Mouse (Mus musculus): ENCODE results near the gene Map2k4. TPM values are rescaled to one million over a fixed set of nuclear protein-coding genes. Genes with fewer than 3 reads are reported as not detected.

Map2k4 gene
- polyA plus RNA-seq, 1 experiment from 2014 or later, result 66.5 TPM

GRCm38 (mm10) chr11:65768445-65768844, 19.7 kb downstream of the Map2k4 start:
- no peaks in the 10 kb centered on the region for H3K27me3 ChIP-seq (replicated peaks; ENCODE audit: low read depth, poor library complexity, severe bottlenecking)
- H3K9me3 ChIP-seq, result no peaks in the 10 kb centered on the region
- no peaks in the 10 kb centered on the region for H3K36me3 ChIP-seq (replicated peaks)
- H3K27ac ChIP-seq (replicated peaks), result no peak overlapping the region
- H3K4me1 ChIP-seq, result 0 out of 2 replicates have a peak, but pooled peaks cover under 1% of the 10 kb centered on the region
- no peak for DNase-seq (ENCODE audit: low spot score)
- no peak overlapping the region for H3K4me3 ChIP-seq

- Histone ChIP-seq H3K36me3 (replicated peaks) (no peaks in the 10 kb centered on the region), H3K4me1 (0 out of 2 replicates have a peak, but pooled peaks cover 3% of the 10 kb centered on the region), H3K4me3 (no peak overlapping the region), H3K27ac (replicated peaks) (no peak overlapping the region), H3K27me3 (replicated peaks; ENCODE audit: low read depth, poor library complexity, severe bottlenecking) (no peaks in the 10 kb centered on the region), H3K9me3 (no peaks in the 10 kb centered on the region)
- DNase-seq (ENCODE audit: low spot score), result no peak
- 95% methylated on average over 2 of the region's 2 CpGs for WGBS
Measured at GRCm38 (mm10) chr11:65760912-65761311, 27.2 kb downstream of the Map2k4 start.

GRCm38 (mm10) chr11:65759350-65759749, 28.7 kb downstream of the Map2k4 start:
- Histone ChIP-seq H3K27me3 (replicated peaks; ENCODE audit: low read depth, poor library complexity, severe bottlenecking) (no peaks in the 10 kb centered on the region), H3K36me3 (replicated peaks) (peaks cover 7% of the 10 kb centered on the region), H3K9me3 (no peaks in the 10 kb centered on the region), H3K4me3 (no peak overlapping the region), H3K27ac (replicated peaks) (no peak overlapping the region), H3K4me1 (0 out of 2 replicates have a peak, but pooled peaks cover 3% of the 10 kb centered on the region)
- no peak for DNase-seq (ENCODE audit: low spot score)
- WGBS, result 80% methylated on average over 1 of the region's 1 CpGs

GRCm38 (mm10) chr11:65754161-65754560, 33.9 kb downstream of the Map2k4 start:
- Histone ChIP-seq H3K4me3 (no peak overlapping the region), H3K4me1 (0 out of 2 replicates have a peak, but pooled peaks cover 3% of the 10 kb centered on the region), H3K27me3 (replicated peaks; ENCODE audit: low read depth, poor library complexity, severe bottlenecking) (no peaks in the 10 kb centered on the region), H3K36me3 (replicated peaks) (peaks cover 10% of the 10 kb centered on the region), H3K27ac (replicated peaks) (no peak overlapping the region), H3K9me3 (no peaks in the 10 kb centered on the region)
- DNase-seq (ENCODE audit: low spot score), result no peak
- 87% methylated on average over 4 of the region's 4 CpGs for WGBS

GRCm38 (mm10) chr11:65753593-65753992, 34.5 kb downstream of the Map2k4 start:
- WGBS, result 95% methylated on average over 2 of the region's 2 CpGs
- Histone ChIP-seq H3K27me3 (replicated peaks; ENCODE audit: low read depth, poor library complexity, severe bottlenecking) (no peaks in the 10 kb centered on the region), H3K4me1 (0 out of 2 replicates have a peak, but pooled peaks cover 3% of the 10 kb centered on the region), H3K4me3 (no peak overlapping the region), H3K27ac (replicated peaks) (no peak overlapping the region), H3K36me3 (replicated peaks) (peaks cover 10% of the 10 kb centered on the region), H3K9me3 (no peaks in the 10 kb centered on the region)
- no peak for DNase-seq (ENCODE audit: low spot score)

GRCm38 (mm10) chr11:65750546-65750945, 37.6 kb downstream of the Map2k4 start:
- Histone ChIP-seq H3K27ac (replicated peaks) (no peak overlapping the region), H3K9me3 (no peaks in the 10 kb centered on the region), H3K27me3 (replicated peaks; ENCODE audit: low read depth, poor library complexity, severe bottlenecking) (no peaks in the 10 kb centered on the region), H3K36me3 (replicated peaks) (peaks cover 14% of the 10 kb centered on the region), H3K4me1 (0 out of 2 replicates have a peak, but pooled peaks cover 2% of the 10 kb centered on the region), H3K4me3 (no peak overlapping the region)
- no peak for DNase-seq (ENCODE audit: low spot score)
- WGBS, result 92% methylated on average over 3 of the region's 3 CpGs

GRCm38 (mm10) chr11:65747433-65747832, 40.7 kb downstream of the Map2k4 start:
- H3K9me3 ChIP-seq, result no peaks in the 10 kb centered on the region
- H3K4me1 ChIP-seq, result 0 out of 2 replicates have a peak, but pooled peaks cover 2% of the 10 kb centered on the region
- no peak overlapping the region for H3K4me3 ChIP-seq
- peaks cover 13% of the 10 kb centered on the region for H3K36me3 ChIP-seq (replicated peaks)
- no peak for DNase-seq (ENCODE audit: low spot score)
- no peak overlapping the region for H3K27ac ChIP-seq (replicated peaks)
- H3K27me3 ChIP-seq (replicated peaks; ENCODE audit: low read depth, poor library complexity, severe bottlenecking), result no peaks in the 10 kb centered on the region

- 0 out of 2 replicates have a peak, but pooled peaks cover 2% of the 10 kb centered on the region for H3K4me1 ChIP-seq
- DNase-seq (ENCODE audit: low spot score), result no peak
- H3K4me3 ChIP-seq, result no peak overlapping the region
- peaks cover 19% of the 10 kb centered on the region for H3K36me3 ChIP-seq (replicated peaks)
- 89% methylated on average over 8 of the region's 8 CpGs for WGBS
- no peak overlapping the region for H3K27ac ChIP-seq (replicated peaks)
- H3K9me3 ChIP-seq, result no peaks in the 10 kb centered on the region
- no peaks in the 10 kb centered on the region for H3K27me3 ChIP-seq (replicated peaks; ENCODE audit: low read depth, poor library complexity, severe bottlenecking)
Measured at GRCm38 (mm10) chr11:65745707-65746333, 42.3 kb downstream of the Map2k4 start.

- Histone ChIP-seq H3K4me3 (no peak overlapping the region), H3K4me1 (0 out of 2 replicates have a peak, but pooled peaks cover 2% of the 10 kb centered on the region), H3K9me3 (no peaks in the 10 kb centered on the region), H3K36me3 (replicated peaks) (peaks cover 20% of the 10 kb centered on the region), H3K27me3 (replicated peaks; ENCODE audit: low read depth, poor library complexity, severe bottlenecking) (no peaks in the 10 kb centered on the region), H3K27ac (replicated peaks) (no peak overlapping the region)
- DNase-seq (ENCODE audit: low spot score), result no peak
- WGBS, result 92% methylated on average over 3 of the region's 3 CpGs
Measured at GRCm38 (mm10) chr11:65743866-65744265, 44.2 kb downstream of the Map2k4 start.

- WGBS, result 93% methylated on average over 5 of the region's 5 CpGs
- Histone ChIP-seq H3K4me1 (0 out of 2 replicates have a peak, but pooled peaks cover under 1% of the 10 kb centered on the region), H3K9me3 (no peaks in the 10 kb centered on the region), H3K4me3 (no peak overlapping the region), H3K27me3 (replicated peaks; ENCODE audit: low read depth, poor library complexity, severe bottlenecking) (no peaks in the 10 kb centered on the region), H3K27ac (replicated peaks) (no peak overlapping the region), H3K36me3 (replicated peaks) (peaks cover 16% of the 10 kb centered on the region)
- DNase-seq (ENCODE audit: low spot score), result no peak
Measured at GRCm38 (mm10) chr11:65740811-65741210, 47.3 kb downstream of the Map2k4 start.

GRCm38 (mm10) chr11:65740390-65740789, 47.7 kb downstream of the Map2k4 start:
- no peaks in the 10 kb centered on the region for H3K4me1 ChIP-seq
- no peak for DNase-seq (ENCODE audit: low spot score)
- 84% methylated on average over 2 of the region's 2 CpGs for WGBS
- H3K27ac ChIP-seq (replicated peaks), result no peak overlapping the region
- H3K36me3 ChIP-seq (replicated peaks), result peaks cover 16% of the 10 kb centered on the region
- no peaks in the 10 kb centered on the region for H3K9me3 ChIP-seq
- H3K4me3 ChIP-seq, result no peak overlapping the region
- H3K27me3 ChIP-seq (replicated peaks; ENCODE audit: low read depth, poor library complexity, severe bottlenecking), result no peaks in the 10 kb centered on the region

- Histone ChIP-seq H3K4me1 (no peaks in the 10 kb centered on the region), H3K27me3 (replicated peaks; ENCODE audit: low read depth, poor library complexity, severe bottlenecking) (no peaks in the 10 kb centered on the region), H3K4me3 (no peak overlapping the region), H3K9me3 (no peaks in the 10 kb centered on the region), H3K36me3 (replicated peaks) (peaks cover 19% of the 10 kb centered on the region), H3K27ac (replicated peaks) (no peak overlapping the region)
- no peak for DNase-seq (ENCODE audit: low spot score)
Measured at GRCm38 (mm10) chr11:65739880-65740279, 48.2 kb downstream of the Map2k4 start.

GRCm38 (mm10) chr11:65734656-65735055, 53.4 kb downstream of the Map2k4 start:
- Histone ChIP-seq H3K27me3 (replicated peaks; ENCODE audit: low read depth, poor library complexity, severe bottlenecking) (no peaks in the 10 kb centered on the region), H3K36me3 (replicated peaks) (peaks cover 18% of the 10 kb centered on the region; the same call in 1 of the 2 replicates), H3K4me1 (no peaks in the 10 kb centered on the region), H3K9me3 (no peaks in the 10 kb centered on the region), H3K4me3 (no peak overlapping the region), H3K27ac (replicated peaks) (no peak overlapping the region)
- DNase-seq (ENCODE audit: low spot score), result no peak
- 83% methylated on average over 7 of the region's 7 CpGs for WGBS
